Mouse (Mus musculus): ENCODE measurements at regions not wholly inside any gene's neighbourhood (a gene's known extent, or its start where the extent isn't known, plus 50 kb on each side); places are given as distances from the start of the nearest gene placed in this dataset.
"Not testable (repeated sequence)": the region's sequence is repeated elsewhere in the genome, so short reads cannot be mapped to it uniquely, and the experiment has no call there.

- peak; percentile 18 for DNase-seq
Observed at GRCm38 (mm10) chrX:104931153-104931706, 74.2 kb upstream of the Magee2 start.

GRCm38 (mm10) chrX:104951587-104951986 is 94.5 kb upstream of the Magee2 start:
- DNase-seq = no peak

- not testable (repeated sequence) for DNase-seq
Observed at GRCm38 (mm10) chrX:104952809-104953208, 95.7 kb upstream of the Magee2 start.

- DNase-seq = not testable (repeated sequence)
Observed at GRCm38 (mm10) chrX:104953391-104953790, 96.3 kb upstream of the Magee2 start.

- DNase-seq = no peak
Observed at GRCm38 (mm10) chrX:104978432-104978831, 101.1 kb upstream of the Pbdc1 start.

GRCm38 (mm10) chrX:105003260-105003659 is 76.3 kb upstream of the Pbdc1 start:
- DNase-seq = peak; percentile 3

- DNase-seq = no peak
Observed at GRCm38 (mm10) chrX:105006445-105006844, 73.1 kb upstream of the Pbdc1 start.

All from layer of hippocampus, adult 9-11 months (tissue).